Mouse (Mus musculus) activated CD4-positive, CD25-positive, alpha-beta regulatory T cell, adult 4 months (primary cell): ENCODE data around the gene Ldb2. TPM values are rescaled to one million over a fixed set of nuclear protein-coding genes. Genes with fewer than 3 reads are reported as not detected.

ENCODE experiments used
- ATAC-seq: one replicate; pipeline ENCODE4 v1.8.0; 2017
- polyA plus RNA-seq, 2 experiments: library from polyadenylated mRNA; unstranded; fragments of 100-300 nt; shearing (Covaris generic); gene quantifications; one replicate each; pipeline ENCODE4 v1.2.1; 2017

The Ldb2 gene
- polyA plus RNA-seq, 2 experiments from 2014 or later, result not detected

DNA sequence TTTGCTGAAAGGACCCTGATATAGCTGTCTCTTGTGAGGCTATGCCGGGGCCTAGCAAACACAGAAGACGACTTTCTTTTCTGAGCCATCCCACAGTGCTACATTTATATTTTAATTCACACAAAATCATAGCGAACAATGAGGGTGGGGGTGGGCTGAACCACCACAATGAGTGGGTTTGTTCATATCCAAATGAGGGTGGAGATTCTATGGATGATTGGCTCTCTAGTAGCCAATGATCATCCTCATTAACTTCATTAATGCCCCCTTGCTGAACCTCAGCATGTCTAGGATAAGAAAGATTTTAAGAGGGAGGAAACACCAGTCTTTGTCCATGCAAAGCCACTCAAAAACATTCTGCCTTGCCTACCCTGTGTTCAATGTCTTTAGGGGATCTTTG is 156.4 kb downstream of the Ldb2 start:
- no peak for ATAC-seq

DNA sequence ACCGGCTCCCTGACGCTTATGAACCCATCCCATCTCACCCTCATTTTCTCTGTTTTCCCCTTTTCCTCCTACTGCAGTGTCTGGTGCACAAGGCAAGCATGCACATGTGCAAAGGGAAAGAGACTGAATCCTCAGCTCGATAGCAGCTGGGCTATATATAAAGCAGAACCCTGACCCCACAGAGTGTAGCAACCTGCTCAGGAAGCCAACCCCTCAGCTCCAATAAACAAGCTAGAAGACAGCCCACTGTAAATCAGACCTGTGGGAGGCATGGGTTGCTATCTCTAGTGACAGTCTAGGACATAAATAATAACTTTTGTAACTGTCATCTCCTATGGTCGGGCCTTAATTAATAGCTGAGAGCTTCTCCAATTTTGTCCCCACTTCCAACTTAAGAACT is 158.4 kb downstream of the Ldb2 start:
- ATAC-seq, result no peak

DNA sequence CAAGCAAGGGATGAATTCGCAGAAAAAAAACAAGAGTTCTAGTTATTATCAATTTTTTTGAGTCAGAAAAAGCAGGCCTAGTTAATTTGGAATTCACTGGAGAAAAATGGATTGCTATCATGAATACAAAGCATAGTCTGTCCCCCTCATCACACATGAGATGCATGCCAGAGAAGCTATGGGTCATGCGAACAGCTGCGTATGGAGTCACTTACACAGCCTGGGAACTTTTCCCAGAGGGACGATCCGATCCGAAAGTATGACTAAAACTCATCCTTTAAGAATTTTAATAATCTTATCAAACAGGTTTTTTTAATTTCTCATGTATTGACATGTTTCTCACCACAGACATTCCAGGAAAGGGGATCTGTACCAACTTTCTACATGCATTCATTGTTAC is 163.9 kb downstream of the Ldb2 start:
- no peak for ATAC-seq

DNA sequence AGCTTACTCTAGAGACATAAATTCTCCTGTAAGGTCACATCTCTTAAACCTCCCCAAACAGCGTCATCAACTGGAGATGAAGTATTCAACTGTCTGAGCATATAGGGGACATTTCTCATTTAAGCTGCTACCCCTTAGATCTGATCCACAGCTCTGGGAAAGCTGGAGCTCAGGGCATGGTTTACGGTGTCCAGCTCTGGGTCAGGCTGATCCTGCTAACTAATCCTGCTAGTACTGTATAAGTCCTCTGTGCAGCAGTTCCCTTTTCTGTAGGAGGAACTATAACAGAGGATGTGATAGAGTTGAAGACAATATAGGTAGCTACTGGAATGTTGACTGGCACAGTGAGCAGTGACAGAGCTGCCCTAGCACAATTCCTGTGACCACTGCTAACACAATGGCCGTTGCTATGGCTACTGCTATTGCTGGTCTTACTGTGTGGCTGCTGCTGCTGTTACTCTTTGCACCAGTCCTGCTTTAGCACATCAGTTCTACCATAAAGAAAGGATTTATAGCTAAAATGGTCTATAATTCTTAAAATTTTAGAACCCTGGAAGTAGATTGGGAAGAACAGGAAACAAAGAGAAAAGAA is 170.3 kb downstream of the Ldb2 start:
- no peak for ATAC-seq

DNA sequence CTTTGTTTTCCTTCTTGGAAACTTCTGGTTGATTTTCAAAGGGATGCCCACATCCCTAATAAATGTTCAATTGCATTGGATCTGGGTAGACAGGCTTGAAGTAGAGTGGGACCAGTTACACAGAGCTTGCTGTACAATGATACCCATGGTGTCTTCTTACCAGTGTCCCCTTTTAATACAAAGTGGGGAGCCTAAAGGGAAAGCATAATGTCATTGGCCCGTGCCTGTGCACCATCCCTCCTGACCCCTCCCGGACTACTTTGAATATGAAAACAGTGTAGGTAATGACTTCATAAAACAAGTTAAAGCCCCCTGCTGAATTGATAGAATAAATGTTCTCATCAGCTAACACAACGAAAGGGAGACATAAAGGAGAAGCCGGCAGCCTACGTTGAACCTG is 172.0 kb downstream of the Ldb2 start:
- no peak for ATAC-seq

DNA sequence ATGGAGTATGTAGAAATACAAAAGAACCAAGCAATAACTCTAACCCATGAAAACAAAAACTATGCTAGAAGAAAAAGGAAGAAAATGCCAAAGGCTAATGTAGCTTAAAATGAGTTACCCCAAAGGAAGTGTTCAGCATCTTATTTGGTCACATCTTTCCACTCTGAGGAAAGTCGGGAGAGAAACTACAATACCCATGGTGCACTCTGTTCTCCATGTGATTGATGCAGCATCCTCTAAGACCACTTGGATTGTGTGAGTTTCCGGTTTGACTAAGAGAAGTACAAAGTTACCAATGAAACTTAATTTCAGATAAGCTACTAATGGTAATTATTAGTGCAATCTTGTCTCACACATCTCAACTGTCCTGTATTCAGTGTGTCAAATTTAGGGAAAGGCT is 172.6 kb downstream of the Ldb2 start:
- no peak for ATAC-seq

DNA sequence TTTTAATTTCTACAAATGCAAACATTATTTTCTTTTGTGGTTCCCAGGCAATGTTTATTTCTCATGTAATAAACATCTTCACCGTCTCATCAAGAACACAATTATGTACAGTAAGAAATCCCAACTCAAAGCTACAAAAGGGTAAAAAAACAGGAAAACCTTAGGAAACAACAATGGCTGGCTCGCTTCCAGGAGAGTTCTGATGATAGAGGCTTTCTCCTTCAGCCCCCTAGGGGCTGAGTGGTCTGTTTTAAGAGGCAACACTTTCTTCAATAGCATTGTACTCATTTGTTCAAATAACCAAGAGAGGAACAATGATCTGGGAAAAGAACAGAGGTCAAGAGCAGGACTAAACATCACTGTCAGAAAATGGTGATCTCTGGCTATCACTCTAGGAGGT is 173.4 kb downstream of the Ldb2 start:
- no peak for ATAC-seq

DNA sequence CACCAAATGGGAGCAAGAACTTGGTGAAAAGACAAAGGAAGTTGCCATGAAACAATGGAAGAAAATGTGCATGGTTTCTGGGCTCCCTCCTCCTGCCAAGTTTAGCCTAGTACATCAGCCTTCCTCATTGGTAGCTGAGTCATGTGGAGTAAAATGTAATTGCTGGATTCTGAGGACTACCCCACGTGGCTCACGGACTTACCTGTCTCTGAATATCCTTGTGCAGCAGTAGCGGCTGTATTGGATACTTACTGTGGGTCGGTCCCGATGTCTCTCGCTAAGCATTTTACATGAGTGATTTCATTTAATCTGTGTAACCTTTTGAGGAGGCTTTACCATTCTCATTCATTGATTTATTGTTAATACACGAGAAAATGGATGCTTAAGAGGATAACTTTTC is 183.8 kb downstream of the Ldb2 start:
- ATAC-seq, result no peak

DNA sequence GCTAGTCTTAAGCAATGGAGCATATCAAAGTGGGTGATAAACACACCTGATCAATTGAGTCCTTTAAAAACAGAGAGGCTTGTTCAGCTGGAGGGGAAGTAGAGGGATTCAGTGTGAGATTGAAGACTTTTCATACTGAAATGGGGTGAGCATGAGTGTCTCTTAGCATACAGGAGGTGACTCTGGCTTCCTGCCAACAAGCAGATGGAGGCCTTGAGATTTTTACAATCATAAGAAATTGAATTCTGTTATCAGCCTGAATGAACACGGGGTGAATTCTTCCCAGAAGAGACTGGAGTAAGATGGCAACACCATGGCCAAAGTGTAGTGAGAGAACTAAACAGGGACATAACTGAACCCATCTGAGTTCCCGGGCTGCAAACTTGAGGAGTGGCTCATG is 190.6 kb downstream of the Ldb2 start:
- no peak for ATAC-seq

DNA sequence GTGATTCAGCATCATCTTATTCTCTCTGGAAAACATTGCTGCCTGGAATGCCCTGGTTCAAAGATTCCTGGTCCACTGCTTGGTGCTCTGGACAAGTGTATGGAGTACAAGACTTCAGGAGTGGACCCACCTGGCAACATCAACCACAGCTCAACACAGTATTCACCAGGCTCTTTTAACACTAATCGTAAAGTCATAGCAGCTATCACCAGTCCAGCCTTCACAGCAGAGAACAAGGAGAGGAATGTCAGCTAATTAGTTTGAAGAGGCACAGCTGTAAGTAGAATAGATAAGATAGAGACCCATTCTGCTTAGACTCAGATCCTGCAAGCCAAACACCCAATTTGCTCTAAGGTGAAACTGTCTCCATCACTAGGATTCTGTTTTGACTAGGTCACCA is 198.1 kb downstream of the Ldb2 start:
- ATAC-seq, result no peak

DNA sequence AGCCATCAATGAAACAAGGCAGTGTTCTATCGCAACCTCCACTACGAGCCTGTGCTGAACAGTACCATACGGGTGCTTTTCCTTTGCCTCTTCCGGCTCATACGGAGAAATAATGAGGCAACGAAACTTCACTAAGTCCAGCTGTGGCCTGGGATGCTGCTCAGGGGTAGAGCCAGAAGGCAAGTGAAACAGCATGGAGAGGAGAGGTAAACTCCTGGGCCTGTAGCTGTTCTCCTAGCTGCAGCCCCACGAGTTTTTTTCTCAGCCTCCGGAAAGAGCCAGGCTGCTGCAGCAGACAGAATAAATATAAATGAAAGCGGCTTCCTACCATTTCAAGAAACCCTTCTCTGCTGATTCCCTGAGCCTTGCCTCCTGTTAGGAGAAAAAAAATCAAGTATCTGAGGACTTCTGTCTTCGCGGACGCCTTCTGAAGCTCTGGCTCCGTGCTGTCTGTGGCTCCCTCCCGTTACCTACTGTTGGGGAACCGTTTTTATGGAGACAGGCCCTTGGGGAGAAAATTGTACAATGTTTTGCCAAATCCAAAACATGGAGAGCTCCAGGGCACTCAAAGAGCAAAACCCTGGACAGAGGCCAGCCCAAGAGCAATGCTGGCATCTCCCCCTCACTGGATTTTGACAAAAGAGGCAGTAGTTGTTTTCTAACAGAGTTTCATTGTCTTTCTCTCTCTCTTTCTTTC is 205.8 kb downstream of the Ldb2 start:
- ATAC-seq, result no peak

DNA sequence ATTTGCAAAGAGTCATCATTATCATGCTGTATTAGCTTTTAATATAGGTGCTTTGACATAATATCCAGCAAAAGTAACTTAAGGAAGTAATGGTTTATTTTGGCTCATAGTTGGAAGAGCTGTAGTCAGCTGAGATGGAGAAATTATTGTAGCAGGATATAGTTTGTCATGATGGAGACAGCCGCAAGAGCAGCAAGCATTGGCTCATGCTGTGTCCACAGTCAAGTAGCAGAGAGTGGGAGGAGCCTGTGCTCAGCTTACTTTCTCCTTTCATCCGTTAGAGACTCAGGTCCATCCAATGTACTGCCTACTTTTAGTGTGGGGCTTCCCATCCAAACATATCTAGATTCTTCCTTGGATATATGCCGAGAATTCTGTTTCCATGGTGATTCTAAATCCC is 208.7 kb downstream of the Ldb2 start:
- no peak for ATAC-seq

DNA sequence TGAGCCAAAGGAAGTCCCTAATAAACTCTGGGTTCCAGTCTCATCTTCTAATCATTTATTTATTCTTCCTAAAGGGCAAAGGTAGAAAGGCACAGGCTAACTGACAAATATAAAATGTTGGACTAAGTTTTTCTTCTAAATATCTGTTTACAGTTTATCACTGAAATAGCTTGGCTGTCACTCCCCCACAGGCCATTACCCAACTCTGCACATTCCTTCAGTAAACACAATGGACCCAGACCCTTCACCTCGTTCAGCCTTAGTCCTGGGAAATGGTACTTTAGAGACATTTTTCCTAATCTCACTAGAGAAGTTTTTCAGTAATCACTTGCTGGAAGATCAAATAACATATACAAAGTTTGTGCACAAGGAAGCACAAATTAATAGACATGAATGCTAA is 210.2 kb downstream of the Ldb2 start:
- no peak for ATAC-seq

DNA sequence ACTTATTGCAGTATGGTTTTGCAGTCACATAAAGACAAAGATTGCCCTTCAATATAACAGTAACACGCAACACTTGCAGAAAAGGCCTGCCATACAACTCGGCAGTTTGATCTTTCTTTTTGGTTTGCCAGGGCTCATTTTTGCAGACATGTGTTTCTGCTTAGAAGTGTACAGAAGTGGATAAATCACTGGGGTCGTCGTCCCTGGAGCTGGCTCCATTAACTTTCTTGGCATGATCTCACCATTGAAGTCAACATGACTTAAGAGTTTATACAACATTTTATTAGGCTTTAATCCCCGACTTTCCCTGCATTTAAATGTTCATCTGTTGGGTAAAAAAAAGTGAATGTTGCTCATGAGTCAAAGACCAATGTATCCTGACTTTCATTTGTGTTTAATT is 212.9 kb downstream of the Ldb2 start:
- no peak for ATAC-seq

DNA sequence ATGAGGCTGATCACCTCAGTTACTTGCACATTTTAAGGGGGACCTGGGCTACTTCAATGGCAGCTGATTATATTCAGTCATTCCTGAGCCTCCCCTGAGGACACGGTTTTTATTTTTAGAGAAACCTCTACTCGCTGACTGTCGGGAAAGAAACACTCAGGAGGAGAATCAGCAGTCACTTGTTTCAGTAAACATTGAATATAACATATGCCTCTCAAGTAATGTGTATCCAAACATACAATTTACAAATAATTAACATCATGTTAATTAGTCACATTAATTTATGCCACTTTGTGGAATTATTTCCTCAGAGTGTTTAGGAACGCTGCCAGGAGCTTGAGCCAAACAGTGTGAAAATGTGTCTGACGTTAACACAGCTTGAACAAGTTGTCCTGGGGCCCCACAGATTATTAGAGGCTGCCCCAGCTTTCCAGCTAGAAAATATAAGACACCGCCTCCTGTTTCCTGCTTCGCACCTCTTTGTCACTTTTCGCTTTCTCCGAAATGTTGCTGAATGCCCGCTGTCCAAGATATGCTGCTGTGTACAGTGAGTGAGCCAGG is 219.5 kb downstream of the Ldb2 start:
- no peak for ATAC-seq

DNA sequence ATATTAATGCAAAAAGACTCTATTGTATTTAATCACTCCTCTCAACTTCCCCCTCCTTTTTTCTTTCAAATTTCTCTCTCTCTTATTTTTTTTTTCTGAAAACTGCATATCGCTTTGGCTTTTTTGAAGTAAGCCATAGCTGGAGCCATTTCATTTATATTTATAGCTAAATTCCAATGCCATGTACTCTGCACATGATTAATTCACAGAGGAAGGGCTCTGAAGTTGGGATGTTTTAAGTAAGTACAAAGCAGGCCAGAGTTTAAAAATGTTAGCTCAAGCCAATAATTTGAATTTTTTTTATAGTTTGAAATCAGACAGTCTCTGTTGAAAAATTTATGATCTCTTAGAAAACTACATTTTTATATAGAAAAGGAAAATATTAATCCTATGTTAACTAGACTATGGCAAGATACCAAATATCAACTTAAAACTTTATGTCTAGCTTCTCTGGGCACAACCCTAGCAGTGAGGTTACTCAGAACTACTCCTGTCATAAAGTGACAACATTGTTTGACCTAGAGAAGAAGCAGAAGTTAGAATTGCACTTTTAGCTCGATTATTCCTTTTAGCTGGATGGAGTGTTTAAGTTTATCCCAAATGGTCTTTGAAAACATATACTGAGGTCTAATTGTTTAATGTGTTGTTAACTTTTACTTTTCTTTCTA is 222.7 kb downstream of the Ldb2 start:
- no peak for ATAC-seq

DNA sequence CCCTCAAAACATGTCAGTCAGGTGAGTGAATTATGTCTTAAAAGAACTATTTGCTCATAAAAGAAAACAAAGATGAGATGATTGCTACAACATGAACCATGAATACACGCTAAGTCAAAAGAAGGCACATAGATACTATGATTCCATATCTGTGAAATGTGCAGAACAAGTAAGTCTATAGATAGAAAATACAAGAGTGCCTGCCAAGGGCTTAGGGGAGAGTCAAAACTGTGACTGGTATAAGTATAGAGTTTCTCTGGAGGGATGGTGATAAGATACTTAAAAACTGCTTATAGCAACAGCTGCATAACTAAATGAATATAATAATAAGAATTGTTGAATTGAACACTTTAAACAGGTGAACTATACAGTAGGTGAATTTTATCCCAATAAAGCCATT is 224.8 kb downstream of the Ldb2 start:
- no peak for ATAC-seq

DNA sequence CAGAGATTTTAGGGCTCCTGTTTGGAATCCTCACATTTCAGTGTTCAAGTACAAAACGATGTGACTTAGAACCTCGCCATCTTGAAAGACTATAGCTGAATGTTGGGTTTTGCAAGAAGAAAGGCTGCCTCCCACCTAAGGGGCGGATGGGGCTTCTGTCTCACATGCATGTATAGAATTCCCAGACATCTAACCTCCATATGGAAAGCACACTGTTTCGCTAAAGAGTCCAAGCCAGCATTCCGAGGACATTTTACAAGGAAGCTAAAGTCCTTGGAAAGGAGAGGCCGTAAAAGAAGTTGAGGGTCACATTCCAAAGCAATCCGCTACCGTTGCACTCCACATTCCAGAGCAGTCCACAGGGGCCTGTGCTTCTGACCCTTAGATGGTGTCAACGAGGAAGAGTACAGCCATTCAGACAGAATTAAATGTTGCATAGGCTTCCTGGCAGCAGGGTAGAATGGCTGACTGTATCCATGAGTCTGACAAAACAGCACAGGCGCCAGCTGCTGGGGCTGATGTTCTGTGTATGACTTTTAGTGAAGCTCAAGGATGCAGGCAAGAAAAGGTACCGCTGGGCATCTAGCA is 245.6 kb downstream of the Ldb2 start:
- no peak for ATAC-seq

DNA sequence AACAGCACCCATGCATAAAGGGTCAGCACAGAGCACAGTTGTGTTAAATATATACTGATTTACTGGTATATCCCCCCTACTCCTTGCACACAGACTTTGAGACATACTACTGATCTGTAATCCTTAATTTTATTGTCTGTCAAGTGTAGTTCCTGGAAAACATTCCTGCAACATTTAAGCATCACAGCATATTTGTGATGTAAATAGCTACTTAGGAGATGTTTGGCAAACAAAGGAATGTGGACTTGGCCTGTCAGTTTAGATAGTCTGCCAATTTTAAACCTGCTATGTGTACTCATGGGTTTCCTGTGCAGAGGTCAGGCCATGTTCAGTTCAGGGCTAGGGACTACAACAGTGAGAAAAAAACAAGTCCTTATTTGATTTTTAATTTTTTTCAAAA is 246.3 kb downstream of the Ldb2 start:
- ATAC-seq, result no peak

DNA sequence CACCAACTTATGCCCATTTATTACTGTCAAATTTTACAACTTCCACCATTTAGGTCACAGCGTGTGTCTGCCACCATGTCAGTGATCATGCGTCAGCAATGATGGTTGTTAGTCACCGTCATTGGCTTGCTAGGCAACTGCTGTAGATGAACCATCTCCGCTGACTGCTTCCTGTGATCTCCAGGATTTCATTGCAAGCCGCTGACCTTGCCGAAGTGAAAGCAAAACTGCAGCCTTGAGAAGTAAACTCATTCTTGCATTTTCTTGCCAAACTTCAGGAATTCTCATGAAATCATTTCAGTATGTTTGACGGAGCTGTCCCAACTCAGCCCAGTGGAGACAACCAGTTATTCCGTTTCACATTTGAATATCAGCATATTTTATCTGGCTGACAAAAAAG is 247.4 kb downstream of the Ldb2 start:
- no peak for ATAC-seq

DNA sequence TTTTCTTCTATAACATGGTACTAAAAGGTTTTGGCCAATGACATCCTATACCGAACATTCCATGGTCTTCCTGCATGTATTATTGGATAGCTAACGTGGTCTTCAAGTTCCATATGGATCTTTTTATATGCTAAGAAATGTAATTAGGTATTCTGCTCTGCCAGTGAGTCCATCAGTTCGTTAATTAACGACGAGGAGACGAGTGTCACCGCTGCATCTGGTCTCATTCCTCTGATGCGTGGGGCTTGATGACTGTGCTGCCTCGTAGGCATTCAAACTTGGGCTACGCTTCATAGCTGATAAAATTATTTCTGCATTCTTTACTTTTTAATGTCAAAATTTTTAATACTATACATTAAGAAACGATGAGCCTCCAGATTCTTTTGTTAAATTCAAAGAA is 251.0 kb downstream of the Ldb2 start:
- ATAC-seq, result no peak

DNA sequence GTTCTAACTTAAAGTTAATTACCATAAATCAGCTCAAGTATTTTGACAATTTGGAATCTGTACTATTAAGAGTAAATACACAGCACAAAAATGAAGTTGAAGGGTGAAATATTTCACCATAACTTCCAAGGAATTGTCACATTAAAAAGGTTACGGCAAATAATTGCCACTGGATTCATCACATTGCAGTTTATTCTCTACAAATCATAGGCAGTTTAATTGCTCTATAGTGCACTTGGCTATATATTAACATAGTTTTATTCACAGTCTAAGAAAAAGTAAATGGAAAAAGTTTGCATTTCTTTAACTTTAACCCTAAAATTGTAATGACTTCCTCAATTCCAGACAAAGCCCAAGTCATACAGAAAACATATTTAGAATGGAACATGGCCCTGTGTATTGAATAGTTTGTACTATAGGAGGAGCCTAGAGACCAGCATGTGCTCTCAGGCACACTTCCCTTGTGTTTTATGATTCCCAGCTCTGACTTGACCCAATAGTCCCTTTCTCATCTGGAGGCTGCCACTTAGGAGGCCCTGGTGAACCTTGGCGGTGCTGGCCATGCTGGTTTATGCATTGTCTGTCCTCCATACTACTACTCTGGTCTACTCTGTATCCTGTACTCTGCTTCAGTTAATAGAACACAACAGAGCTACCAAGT is 255.9 kb downstream of the Ldb2 start:
- ATAC-seq, result no peak

DNA sequence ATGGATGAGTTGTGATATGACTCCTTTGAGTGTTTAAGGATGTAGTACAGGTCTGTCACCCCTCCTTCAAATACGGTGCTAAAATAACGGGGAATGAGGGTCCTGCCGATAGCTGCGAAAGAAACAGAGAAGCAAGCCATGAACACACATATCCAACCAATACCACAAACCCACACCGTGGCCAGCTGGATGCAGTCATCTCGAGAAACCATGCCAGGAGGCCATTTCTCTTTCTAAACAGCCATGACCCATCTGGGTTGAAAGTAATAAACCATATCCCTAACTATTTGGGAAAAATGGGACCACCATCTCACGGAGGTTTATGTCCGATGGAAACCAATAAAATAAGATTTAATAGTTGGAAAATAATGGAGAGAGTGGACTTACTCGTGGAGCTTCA is 257.7 kb downstream of the Ldb2 start:
- no peak for ATAC-seq
